Mouse (Mus musculus) kidney, adult 9 months (tissue): Measurements from ENCODE around the gene Ifitm10.
"Not testable (repeated sequence)": the region's sequence is repeated elsewhere in the genome, so short reads cannot be mapped to it uniquely, and the experiment has no call there.

ENCODE experiments used
- DNase-seq: peaks from one replicate; pipeline ENCODE4 v3.0.0; 2022

Gene Ifitm10

DNA sequence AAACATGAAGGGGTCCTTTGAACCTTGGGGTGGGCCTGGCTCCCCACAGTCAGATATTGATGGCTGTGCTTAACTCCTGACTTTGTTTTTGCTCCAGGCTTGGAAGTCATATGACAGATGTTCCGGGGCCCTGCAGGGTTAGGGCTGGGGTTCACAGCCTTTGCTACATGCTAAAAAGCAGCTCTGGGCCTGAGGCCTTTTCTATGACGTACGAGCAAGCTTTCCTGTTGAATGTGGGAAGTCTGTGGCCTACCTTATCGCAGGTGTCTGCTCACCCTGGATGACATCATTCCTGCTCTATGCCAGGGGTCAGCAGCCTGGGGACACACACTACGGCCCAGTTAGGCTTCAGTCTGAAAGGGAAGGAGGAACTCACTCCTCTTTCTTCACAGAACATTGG, 56.3 kb downstream of the Ifitm10 start:
- no peak for DNase-seq

DNA sequence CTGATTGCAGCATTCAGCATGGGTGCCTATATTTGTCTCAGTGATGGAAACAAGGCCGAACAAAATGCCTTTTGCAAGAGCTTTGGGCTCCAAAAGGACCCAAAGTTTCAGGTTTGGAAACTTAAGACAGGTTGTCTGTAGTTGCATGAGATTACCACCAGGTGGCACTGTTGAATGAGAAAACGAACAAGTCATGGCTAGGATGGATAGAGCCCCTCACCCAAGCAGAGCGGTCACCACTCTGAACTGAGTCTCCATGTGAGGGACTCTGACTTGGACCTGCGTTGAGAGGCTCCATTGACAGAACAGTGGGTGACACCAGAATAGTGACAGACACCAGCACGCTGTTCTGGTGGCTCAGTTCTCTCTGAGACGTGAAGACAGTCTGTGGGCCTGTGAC, 57.0 kb downstream of the Ifitm10 start:
- peak; percentile 35 for DNase-seq

DNA sequence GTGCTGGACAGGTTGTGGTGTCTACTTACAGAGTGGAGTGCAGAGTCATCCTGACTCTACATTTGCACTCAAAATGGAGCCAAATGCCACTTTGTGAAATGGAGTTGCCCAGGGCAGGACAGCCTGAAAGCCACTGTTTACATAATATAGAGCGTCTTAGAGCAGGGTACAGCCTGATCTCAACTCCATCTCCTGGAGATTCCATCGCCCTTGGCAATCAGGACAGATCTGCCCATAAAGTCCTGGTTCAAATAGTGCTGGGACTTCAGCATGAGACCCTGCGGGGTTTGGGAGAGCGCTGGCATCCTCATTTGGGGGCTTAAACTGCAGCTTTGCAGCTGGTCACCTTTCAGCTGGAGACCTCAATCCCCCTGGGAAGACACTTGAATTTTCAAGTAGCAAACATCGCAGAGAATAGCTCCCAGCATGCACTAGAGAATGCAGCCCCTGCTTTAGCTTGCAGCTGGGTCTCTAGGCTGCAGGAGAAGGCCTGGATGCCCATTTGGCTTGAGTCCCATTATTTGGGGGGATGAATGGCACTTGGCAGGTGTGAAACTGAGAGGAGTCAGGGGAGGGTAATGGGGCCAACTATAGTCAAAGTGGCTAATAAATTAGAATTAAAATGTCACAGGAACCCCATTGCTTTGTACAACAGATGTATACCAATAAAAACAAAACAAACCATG, 58.8 kb downstream of the Ifitm10 start:
- DNase-seq, result no peak

DNA sequence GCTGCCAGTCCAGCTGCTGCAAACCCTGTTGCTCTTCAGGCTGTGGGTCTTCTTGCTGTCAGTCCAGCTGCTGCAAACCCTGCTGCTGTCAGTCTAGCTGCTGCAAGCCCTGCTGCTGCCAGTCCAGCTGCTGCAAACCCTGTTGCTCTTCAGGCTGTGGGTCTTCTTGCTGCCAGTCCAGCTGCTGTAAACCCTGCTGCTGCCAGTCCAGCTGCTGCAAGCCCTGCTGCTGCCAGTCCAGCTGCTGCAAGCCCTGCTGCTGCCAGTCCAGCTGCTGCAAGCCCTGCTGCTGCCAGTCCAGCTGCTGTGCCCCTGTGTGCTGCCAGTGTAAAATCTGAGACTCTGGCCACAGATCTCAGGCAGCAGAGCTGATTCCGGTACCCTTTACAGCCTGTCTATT, 69.6 kb downstream of the Ifitm10 start:
- not testable (repeated sequence) for DNase-seq

DNA sequence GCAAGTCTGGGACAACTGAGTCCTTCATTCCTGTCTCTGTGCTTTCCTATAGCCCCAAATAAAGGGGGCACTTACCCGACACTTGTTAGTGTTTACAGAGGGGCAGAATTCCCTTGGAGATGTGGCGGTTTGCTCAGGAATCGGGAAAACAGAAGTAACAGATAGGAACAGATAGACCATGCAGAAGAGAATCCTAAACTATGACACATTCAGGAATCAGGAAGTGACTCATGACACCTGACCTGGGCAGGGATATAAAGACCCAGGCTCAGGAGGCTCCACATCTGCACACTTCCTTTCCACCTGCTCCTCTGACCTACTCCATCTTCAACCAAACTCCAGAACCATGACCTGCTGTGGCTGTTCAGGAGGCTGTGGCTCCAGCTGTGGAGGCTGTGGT, 70.3 kb downstream of the Ifitm10 start, which contains the start of gene Krtap5-4:
Krtap5-4 (plus strand) TSS at position 301 of the 400 bp plus-strand sequence.
- DNase-seq, result no peak

DNA sequence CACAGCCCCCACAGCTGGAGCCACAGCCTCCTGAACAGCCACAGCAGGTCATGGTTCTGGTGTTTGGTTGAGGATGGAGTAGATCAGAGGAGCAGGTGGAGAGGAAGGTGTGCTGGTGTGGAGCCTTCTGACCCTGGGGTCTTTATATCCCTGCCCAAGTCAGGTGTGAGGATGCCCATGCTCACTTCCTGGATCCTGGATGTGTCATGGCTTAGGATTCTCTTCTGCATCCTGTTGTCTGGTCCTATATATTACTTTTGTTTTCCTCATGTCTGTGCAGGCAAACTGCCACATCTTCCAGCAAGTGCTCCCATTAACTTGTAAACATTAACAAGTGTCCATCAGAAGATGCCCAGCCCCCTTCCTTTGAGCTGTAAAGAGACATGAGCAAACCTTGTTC, 76.5 kb downstream of the Ifitm10 start, which contains the start of gene Krtap5-1:
Krtap5-1 (minus strand) TSS at position 101 of the 400 bp plus-strand sequence.
- not testable (repeated sequence) for DNase-seq

DNA sequence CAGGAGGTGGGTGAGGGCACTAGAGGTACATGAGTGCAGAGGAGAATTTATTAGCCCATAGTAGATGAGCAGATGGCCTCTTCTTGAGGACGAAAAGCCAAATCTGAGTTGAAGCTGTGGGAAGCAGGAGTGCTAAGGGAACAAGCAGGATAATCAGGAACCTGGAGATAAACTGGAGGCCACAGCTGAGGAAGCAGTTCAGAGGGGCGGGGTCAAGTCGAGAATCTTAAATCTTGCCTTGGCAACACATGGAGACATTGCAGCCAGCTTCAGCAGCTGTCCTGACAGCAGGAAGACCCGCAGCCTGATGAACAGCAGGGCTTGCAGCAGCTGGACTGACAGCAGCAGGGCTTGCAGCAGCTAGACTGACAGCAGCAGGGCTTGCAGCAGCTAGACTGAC, 77.4 kb downstream of the Ifitm10 start:
- DNase-seq, result not testable (repeated sequence)

DNA sequence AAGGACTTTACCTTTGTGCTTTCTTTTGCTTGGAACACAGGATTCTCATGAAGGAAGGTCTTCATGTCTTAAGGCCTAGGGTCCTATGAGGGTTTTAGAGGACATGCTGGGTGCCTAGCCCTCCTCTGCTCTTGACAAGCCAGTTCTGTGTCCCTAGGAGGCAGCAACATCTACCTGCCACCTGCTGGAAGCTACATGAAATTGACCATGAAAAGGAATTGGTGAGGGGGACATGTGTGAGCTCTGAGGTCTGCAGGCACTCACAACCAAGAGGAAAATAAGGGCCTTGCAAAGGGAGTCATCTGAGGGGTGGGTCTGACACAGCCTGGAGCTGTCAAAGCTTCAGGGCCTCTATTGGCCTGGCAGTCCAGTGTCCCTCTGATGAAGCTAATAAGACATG, 78.1 kb downstream of the Ifitm10 start:
- DNase-seq, result no peak

DNA sequence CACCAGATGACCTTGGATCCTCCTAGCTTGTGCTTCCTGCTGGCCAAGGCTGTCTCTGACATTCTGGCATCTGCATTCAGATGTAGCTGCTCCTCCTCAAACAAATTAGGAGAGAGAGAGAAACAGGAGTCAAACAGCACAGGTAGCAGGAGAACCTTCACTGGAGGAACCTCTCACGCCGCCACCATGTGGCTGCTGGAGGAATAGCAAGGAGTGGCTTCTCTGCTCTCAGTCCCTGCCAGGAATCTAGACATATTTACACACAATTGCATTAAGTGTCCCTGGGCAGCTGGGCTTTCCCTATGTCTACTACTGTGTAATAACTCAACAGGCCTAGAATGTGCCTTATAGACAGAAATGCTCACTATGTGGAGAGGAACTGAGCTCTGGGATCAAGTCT, 79.7 kb downstream of the Ifitm10 start:
- DNase-seq, result peak; percentile 22

DNA sequence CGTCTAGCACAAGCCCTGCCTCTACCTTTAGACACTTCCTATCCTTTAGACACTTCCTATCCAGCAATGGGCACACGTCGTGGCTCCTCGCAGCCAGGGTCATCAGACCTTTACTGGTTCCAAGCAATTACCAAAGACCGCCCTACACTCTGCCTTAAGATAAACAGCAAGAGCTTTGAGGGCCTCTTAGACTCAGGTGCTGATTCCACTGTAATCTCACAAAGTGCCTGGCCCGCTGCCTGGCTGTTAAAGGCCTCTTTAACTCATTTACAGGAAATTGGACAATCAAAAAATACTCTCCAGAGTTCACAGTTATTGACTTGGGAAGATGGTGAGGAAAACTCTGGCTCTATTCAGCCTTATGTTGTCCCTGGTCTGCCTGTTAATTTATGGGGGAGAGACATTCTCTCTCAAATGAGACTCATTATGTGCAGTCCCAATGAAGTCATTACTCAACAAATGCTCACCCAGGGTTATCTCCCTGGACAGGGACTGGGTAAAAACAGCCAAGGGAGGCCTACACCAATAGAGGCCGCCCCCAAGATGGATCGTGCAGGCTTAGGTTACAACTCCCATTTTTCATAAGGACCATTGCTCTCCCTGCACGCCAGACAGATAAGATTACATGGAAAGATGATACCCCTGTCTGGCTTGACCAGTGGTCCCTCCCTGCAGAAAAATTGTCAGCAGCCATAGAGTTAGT, 87.5 kb downstream of the Ifitm10 start:
- DNase-seq, result not testable (repeated sequence)

DNA sequence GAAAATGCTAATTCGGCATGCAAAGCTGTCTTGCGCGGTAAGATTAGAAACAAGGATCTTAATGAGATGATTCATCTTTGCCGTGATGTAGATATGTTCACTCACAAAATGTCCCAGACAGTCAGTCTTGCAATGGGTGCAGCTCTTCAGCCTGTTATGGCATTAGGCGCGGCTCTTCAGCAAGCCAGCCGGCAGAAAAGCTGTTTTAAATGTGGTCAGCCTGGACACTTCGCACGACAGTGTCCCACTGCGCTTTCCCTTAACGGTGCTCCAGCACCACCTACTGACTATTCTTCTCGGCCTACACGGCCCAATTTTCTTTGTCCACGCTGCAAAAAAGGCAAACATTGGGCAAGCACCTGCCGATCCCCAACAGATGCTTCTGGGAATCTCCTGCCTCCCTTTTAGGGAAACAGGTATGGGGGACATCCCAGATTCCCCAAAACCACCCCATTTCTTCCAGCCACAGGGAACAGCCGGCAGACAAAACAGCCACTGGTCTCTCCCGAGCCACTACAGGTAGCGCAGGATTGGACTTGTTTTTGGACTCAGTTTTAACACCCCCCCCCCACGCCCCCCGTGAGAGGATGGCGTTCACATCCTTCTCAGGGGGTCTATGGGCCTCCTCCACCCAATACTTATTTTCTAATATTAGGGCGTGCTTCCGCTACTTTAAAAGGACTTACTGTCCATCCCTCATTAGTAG, 88.3 kb downstream of the Ifitm10 start:
- peak; percentile 50 for DNase-seq

DNA sequence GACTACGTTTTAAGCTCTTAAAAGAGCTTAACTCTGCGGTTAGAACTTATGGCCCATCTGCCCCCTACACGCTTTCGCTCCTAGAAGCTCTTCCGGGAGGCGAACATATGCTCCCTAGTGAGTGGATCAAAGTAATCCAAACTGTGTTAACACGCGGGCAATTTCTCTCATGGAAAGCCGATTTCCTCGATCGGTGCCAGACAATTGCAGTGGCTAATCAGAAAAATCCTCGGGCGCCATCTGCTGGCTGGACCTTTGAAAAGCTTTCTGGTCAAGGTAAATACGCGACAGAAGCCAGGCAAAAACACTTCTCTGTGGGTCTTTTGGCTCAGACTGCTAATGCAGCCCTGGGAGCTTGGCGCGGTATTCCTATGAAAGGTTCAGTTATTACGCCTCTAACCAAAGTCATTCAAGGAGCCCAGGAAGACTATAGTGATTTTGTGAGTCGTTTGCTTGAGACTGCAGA, 88.9 kb downstream of the Ifitm10 start:
- DNase-seq, result peak; percentile 95

DNA sequence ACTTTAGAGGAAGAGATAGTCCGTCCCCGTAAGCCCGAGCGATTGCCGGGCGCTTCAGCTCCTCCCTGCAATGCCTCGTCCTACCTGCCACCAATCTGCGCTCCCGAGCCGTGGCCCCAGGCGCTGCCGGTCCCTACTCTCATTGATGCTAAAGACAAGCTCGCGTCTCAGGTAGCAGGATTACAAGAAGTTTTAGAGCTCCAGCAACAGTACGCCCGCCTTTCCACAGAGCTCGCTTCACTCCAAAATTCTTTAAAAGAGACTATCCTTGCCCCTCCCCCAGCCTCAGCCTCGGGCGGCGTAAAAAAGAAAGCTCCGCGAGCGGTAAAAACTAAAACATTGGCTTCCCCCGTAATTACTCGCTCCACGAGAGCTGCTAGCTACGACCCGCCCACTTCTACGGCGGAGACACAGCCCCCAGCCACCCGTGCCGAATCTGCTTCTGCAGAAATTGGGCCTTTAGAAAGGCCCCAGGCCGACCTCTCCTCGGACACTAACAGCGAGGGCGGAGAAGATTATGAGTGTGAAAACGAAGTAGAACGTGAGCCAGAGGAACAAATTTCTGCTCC, 89.4 kb downstream of the Ifitm10 start:
- peak; percentile 56 for DNase-seq

DNA sequence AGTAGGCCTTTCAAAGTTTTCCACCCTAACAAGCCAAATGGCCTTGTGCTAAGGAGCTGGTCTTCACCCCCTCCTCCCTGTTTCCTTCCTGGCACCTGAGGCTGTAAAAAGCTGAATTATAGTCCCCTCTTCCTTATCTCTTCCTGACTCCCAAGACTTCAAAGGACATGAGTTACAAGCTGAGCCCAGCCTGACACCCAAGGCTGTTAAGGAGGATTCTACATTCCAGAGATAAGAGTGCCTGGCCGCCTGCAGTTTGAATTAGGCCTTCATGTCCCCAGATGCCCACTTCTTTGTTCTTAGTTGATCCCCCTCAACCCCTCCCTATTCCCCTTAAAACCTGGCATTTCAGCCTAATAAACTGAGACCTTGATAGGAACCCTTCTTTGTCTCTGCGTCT, 90.7 kb downstream of the Ifitm10 start:
- peak; percentile 17 for DNase-seq

DNA sequence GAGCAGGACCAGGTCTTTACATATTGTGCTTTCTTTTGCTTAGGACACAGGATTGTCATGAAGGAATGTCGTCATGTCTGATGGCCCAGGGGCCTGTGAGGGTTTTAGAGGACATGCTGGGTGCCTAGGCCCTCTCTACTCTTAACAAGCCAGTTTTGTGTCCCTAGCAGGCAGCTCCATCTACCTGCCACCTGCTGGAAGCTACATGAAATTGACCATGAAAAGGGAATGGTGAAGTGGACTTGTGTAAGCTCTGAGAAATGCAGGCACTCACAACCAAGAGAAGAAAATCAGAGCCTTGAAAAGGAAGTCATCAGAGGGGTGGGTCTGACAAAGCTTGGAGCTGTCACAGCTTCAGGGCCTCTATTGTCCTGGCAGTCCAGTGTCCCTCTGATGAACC, 94.3 kb downstream of the Ifitm10 start:
- DNase-seq, result not testable (repeated sequence)

DNA sequence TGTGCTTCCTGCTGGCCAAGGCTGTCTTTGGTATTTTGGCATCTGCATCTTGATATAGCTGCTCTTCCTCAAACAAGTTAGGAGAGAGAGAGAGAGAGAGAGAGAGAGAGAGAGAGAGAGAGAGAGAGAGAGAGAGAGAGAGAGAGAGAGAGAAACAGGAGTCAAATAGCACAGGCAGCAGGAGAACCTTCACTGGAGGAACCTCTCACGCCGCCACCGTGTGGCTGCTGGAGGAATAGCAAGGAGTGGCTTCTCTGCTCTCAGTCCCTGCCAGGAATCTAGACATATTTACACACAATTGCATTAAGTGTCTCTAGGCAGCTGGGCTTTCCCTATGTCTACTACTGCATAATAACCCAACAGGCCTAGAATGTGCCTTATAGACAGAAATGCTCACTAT, 95.4 kb downstream of the Ifitm10 start:
- DNase-seq, result peak; percentile 47
